Mouse (Mus musculus): Measurements from ENCODE around the gene Tbc1d24. TPM values are rescaled to one million over a fixed set of nuclear protein-coding genes. Genes with fewer than 3 reads are reported as not detected.

The Tbc1d24 gene
- polyA plus RNA-seq, 2 experiments, result 5.4 to 14.1 TPM

- H3K27me3 ChIP-seq (ENCODE audit: control insufficient read depth, insufficient read depth, low read length), result no peaks in the 10 kb centered on the region
- TF ChIP-seq EP300 (IDR thresholded peaks at IDR 0.05; ENCODE audit: low read depth) (no peak), CTCF (IDR thresholded peaks at IDR 0.05; ENCODE audit: low read depth) (no peak)
- H3K4me1 ChIP-seq (replicated peaks; ENCODE audit: control insufficient read depth in 2 of 2, insufficient read depth in 2 of 2, low read length in 1 of 2), result peaks cover 14 to 23% of the 10 kb centered on the region in 2 experiments
- DNase-seq (ENCODE audit: low read depth in 3 of 3, low spot score in 3 of 3) (no peak), ATAC-seq (ENCODE audit: insufficient read depth) (no peak)
- H3K9ac ChIP-seq (replicated peaks), result peak overlapping the region; percentile 92
- peaks cover 14% of the 10 kb centered on the region for H3K36me3 ChIP-seq (replicated peaks; ENCODE audit: control insufficient read depth, insufficient read depth, low read depth)
- peak overlapping the region; percentile 82 for H3K4me2 ChIP-seq (ENCODE audit: low read depth)
- 32% methylated on average over 7 of the region's 7 CpGs for WGBS (ENCODE audit: insufficient replicate concordance)
- H3K27ac ChIP-seq, result peak overlapping the region; percentile 85
- H3K9me3 ChIP-seq (ENCODE audit: control insufficient read depth, low read length), result no peaks in the 10 kb centered on the region
- H3K4me3 ChIP-seq (ENCODE audit: insufficient read depth in 1 of 2, low read depth in 2 of 2, low read length in 2 of 2), result peak overlapping the region; percentile 72 to 98
Measured at GRCm38 (mm10) chr17:24167891-24168505, 37.4 kb downstream of the Tbc1d24 start.

GRCm38 (mm10) chr17:24167120-24167519, 38.2 kb downstream of the Tbc1d24 start:
- Histone ChIP-seq H3K27ac (no peak overlapping the region), H3K9ac (replicated peaks) (no peak overlapping the region)
- 68% methylated on average over 6 of the region's 6 CpGs for whole genome bisulfite sequencing (ENCODE audit: insufficient replicate concordance)

GRCm38 (mm10) chr17:24164566-24165259, 40.6 kb downstream of the Tbc1d24 start:
- 73% methylated on average over 11 of the region's 11 CpGs for WGBS (ENCODE audit: insufficient replicate concordance)
- ATAC-seq (ENCODE audit: insufficient read depth), result no peak
- peaks cover 15 to 29% of the 10 kb centered on the region in 2 experiments for H3K4me1 ChIP-seq (replicated peaks; ENCODE audit: control insufficient read depth in 2 of 2, insufficient read depth in 2 of 2, low read length in 1 of 2)

More at GRCm38 (mm10) chr17:24167120-24167519, 38.2 kb downstream of the Tbc1d24 start:
- H3K4me3 ChIP-seq (ENCODE audit: insufficient read depth in 1 of 2, low read depth in 2 of 2, low read length in 2 of 2), result no peak overlapping the region
- H3K36me3 ChIP-seq (replicated peaks; ENCODE audit: control insufficient read depth, insufficient read depth, low read depth), result peaks cover 14% of the 10 kb centered on the region
- ATAC-seq (ENCODE audit: insufficient read depth) (no peak), DNase-seq (ENCODE audit: low read depth in 3 of 3, low spot score in 3 of 3) (no peak)
- H3K4me1 ChIP-seq (replicated peaks; ENCODE audit: control insufficient read depth in 2 of 2, insufficient read depth in 2 of 2, low read length in 1 of 2), result peaks cover 20 to 31% of the 10 kb centered on the region in 2 experiments
- peak overlapping the region; percentile 82; the same call in 1 of the 2 replicates for H3K4me2 ChIP-seq (ENCODE audit: low read depth)
- TF ChIP-seq EP300 (IDR thresholded peaks at IDR 0.05; ENCODE audit: low read depth), result no peak
- TF ChIP-seq CTCF (IDR thresholded peaks at IDR 0.05; ENCODE audit: low read depth), result no peak
- H3K27me3 ChIP-seq (ENCODE audit: control insufficient read depth, insufficient read depth, low read length), result no peaks in the 10 kb centered on the region
- H3K9me3 ChIP-seq (ENCODE audit: control insufficient read depth, low read length), result no peaks in the 10 kb centered on the region

GRCm38 (mm10) chr17:24163176-24163962, 42.0 kb downstream of the Tbc1d24 start, which contains the start of gene Amdhd2:
Gene Amdhd2, minus strand, starts transcription at chr17:24163766.
- Histone ChIP-seq H3K9ac (replicated peaks) (peak within 1 kb of the TSS; percentile 84), H3K4me3 (ENCODE audit: insufficient read depth in 1 of 2, low read depth in 2 of 2, low read length in 2 of 2) (peak within 1 kb of the TSS; percentile 61 to 88), H3K36me3 (replicated peaks; ENCODE audit: control insufficient read depth, insufficient read depth, low read depth) (peaks cover 14% of the 10 kb centered on the region), H3K4me1 (replicated peaks; ENCODE audit: control insufficient read depth in 2 of 2, insufficient read depth in 2 of 2, low read length in 1 of 2) (peaks cover 15 to 29% of the 10 kb centered on the region in 2 experiments), H3K27ac (peak within 1 kb of the TSS; percentile 87), H3K27me3 (ENCODE audit: control insufficient read depth, insufficient read depth, low read length) (no peaks in the 10 kb centered on the region), H3K4me2 (ENCODE audit: low read depth) (peak within 1 kb of the TSS; percentile 95), H3K9me3 (ENCODE audit: control insufficient read depth, low read length) (no peaks in the 10 kb centered on the region)
- TF ChIP-seq CTCF (IDR thresholded peaks at IDR 0.05; ENCODE audit: low read depth) (no peak), EP300 (IDR thresholded peaks at IDR 0.05; ENCODE audit: low read depth) (peak; percentile 43; the same call in 1 of the 2 replicates)
- WGBS (ENCODE audit: insufficient replicate concordance), result under 1% methylated on average over 47 of the region's 47 CpGs
- ATAC-seq (ENCODE audit: insufficient read depth) (peak; percentile 86), DNase-seq (ENCODE audit: low read depth in 3 of 3, low spot score in 3 of 3) (peak; percentile 92 to 94 (median 92))

More at GRCm38 (mm10) chr17:24164566-24165259, 40.6 kb downstream of the Tbc1d24 start:
- no peak overlapping the region for H3K4me3 ChIP-seq (ENCODE audit: insufficient read depth in 1 of 2, low read depth in 2 of 2, low read length in 2 of 2)
- DNase-seq (ENCODE audit: low read depth in 3 of 3, low spot score in 3 of 3), result no peak
- H3K9me3 ChIP-seq (ENCODE audit: control insufficient read depth, low read length), result no peaks in the 10 kb centered on the region
- no peak overlapping the region for H3K4me2 ChIP-seq (ENCODE audit: low read depth)
- H3K9ac ChIP-seq (replicated peaks), result no peak overlapping the region
- H3K27ac ChIP-seq, result no peak overlapping the region
- H3K36me3 ChIP-seq (replicated peaks; ENCODE audit: control insufficient read depth, insufficient read depth, low read depth), result peaks cover 14% of the 10 kb centered on the region
- no peaks in the 10 kb centered on the region for H3K27me3 ChIP-seq (ENCODE audit: control insufficient read depth, insufficient read depth, low read length)
- no peak for TF ChIP-seq EP300 (IDR thresholded peaks at IDR 0.05; ENCODE audit: low read depth)
- TF ChIP-seq CTCF (IDR thresholded peaks at IDR 0.05; ENCODE audit: low read depth), result peak; percentile 30; the same call in 1 of the 2 replicates

Measured in liver, embryonic 14.5 days (tissue).